Mouse (Mus musculus) heart, embryonic 16.5 days (tissue): Measurements from ENCODE around the gene Sez6l. TPM values are rescaled to one million over a fixed set of nuclear protein-coding genes. Genes with fewer than 3 reads are reported as not detected.

Experiments
- ATAC-seq: fragments of 200-750 bp; cut with Nextera tagmentation; replicated peaks from 2 replicates; pipeline ENCODE4 v1.8.0; 2017; ENCODE audit warnings: moderate number of reproducible peaks; ENCODE audit not compliant: insufficient read depth, low FRiP score; ENCODE audit errors: extremely low read depth
- H3K27ac ChIP-seq: fragments of 300-500 bp; sonication (generic); 2 replicates; pipeline ENCODE4 v1.5.1; 2014; ENCODE audit warnings: mild to moderate bottlenecking, low read length, control low read depth, moderate library complexity
- H3K27me3 ChIP-seq: fragments of 300-500 bp; sonication (generic); 2 replicates; pipeline ENCODE4 v1.6.1; 2014; ENCODE audit warnings: low read length, mixed read lengths; ENCODE audit not compliant: control insufficient read depth, insufficient read depth
- H3K36me3 ChIP-seq: fragments of 300-500 bp; sonication (generic); 2 replicates; pipeline ENCODE4 v1.6.1; 2014; ENCODE audit not compliant: control insufficient read depth, insufficient read depth
- H3K4me1 ChIP-seq: fragments of 300-500 bp; sonication (generic); 2 replicates; pipeline ENCODE4 v1.6.1; 2014; ENCODE audit warnings: low read length, mixed read lengths; ENCODE audit not compliant: control insufficient read depth, insufficient read depth
- H3K4me2 ChIP-seq: fragments of 300-500 bp; sonication (generic); 2 replicates; pipeline ENCODE4 v1.6.1; 2014; ENCODE audit warnings: low read depth, mild to moderate bottlenecking, control low read depth, low read length
- H3K4me3 ChIP-seq: fragments of 300-500 bp; sonication (generic); 2 replicates; pipeline ENCODE4 v1.5.1; 2014; ENCODE audit warnings: mild to moderate bottlenecking, control low read depth, low read length
- H3K9ac ChIP-seq: fragments of 300-500 bp; sonication (generic); 2 replicates; pipeline ENCODE4 v1.6.1; 2014; ENCODE audit warnings: low read length, control low read depth
- H3K9me3 ChIP-seq: fragments of 300-500 bp; sonication (generic); replicated peaks from 2 replicates; pipeline ENCODE4 v1.6.1; 2016; ENCODE audit warnings: low read length; ENCODE audit not compliant: control insufficient read depth
- WGBS: fragments of 180-500 bp; shearing (Covaris S2); extraction: QIAGEN DNeasy Blood & Tissue Kit; methylation state at CpG from one replicate; pipeline ENCODE4 v1.1.7; 2014; 5-methylcytosine and 5-hydroxymethylcytosine counted together
- polyA plus RNA-seq: library from polyadenylated mRNA; unstranded; fragments of >200 nt; fragmentation: Nextera tagmentation; extraction: Ambion mirVana; gene quantifications from 2 replicates; pipeline ENCODE4 v1.2.1, GENCODE M21; 2015

Gene Sez6l
- polyA plus RNA-seq, result 0.34 and 0.39 TPM in 2 replicates

DNA sequence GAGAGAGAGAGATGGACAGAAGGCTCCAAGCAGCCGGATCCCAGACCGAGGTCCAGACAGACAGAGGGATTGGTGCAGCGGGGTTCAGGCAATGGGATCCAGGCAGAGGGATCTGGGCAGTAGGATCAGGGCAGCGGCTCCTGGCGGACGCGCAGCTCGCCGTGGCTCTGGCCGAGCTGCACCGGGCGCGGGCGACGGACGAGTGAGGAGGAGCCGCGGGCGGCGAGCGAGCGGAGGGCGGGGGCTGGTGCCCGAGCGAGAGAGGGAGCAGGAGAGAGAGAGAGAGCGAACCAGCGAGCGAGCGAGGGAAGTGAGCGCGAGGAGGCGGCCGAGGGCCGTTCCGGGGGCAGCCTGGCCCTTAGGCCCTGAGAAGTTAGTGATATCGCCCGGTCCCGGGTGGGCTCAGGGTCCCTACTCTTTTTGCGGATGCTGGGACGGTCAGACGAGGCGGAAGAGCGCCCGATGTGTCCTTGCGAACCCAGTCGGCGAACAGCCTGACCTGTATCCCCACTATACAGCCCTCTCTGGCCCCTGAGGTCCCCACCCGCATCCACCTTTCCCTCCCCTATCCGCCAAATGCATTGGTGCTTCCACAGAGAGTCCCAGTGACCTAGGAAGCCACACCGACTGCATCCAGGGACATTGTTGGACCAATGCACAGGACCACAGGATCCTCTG lies at the start of gene Sez6l:
Sez6l (minus strand) TSS at position 193 of the 678 bp plus-strand sequence.
- Histone ChIP-seq H3K4me2 (peak within 1 kb of the TSS; percentile 57), H3K36me3 (no peaks in the 10 kb centered on the region), H3K4me3 (peak within 1 kb of the TSS; percentile 39), H3K4me1 (peaks cover 5% of the 10 kb centered on the region), H3K27me3 (peaks cover 88% of the 10 kb centered on the region), H3K9me3 (no peaks in the 10 kb centered on the region), H3K9ac (peak within 1 kb of the TSS; percentile 20; the same call in 1 of the 2 replicates), H3K27ac (no peak within 1 kb of the TSS)
- WGBS, result 2% methylated on average over 47 of the region's 50 CpGs
- ATAC-seq, result no peak; the same call in 1 of the 2 replicates

GRCm38 (mm10) chr5:112625555-112626160 lies 48.7 kb upstream of the Sez6l start:
- no peak for ATAC-seq
- 37% methylated on average over 31 of the region's 31 CpGs for WGBS

GRCm38 (mm10) chr5:112622946-112623345 lies 46.0 kb upstream of the Sez6l start:
- H3K27me3 ChIP-seq, result peaks cover 58% of the 10 kb centered on the region
- WGBS, result 27% methylated on average over 2 of the region's 2 CpGs
- H3K4me2 ChIP-seq, result no peak overlapping the region

More at GRCm38 (mm10) chr5:112625555-112626160, 48.7 kb upstream of the Sez6l start:
- no peaks in the 10 kb centered on the region for H3K4me1 ChIP-seq
- H3K9me3 ChIP-seq, result no peaks in the 10 kb centered on the region
- peak overlapping the region; percentile 9; the same call in 1 of the 2 replicates for H3K4me3 ChIP-seq
- no peak overlapping the region for H3K27ac ChIP-seq
- H3K9ac ChIP-seq, result no peak overlapping the region
- no peaks in the 10 kb centered on the region for H3K36me3 ChIP-seq
- peaks cover 47% of the 10 kb centered on the region for H3K27me3 ChIP-seq
- peak overlapping the region; percentile 24 for H3K4me2 ChIP-seq

DNA sequence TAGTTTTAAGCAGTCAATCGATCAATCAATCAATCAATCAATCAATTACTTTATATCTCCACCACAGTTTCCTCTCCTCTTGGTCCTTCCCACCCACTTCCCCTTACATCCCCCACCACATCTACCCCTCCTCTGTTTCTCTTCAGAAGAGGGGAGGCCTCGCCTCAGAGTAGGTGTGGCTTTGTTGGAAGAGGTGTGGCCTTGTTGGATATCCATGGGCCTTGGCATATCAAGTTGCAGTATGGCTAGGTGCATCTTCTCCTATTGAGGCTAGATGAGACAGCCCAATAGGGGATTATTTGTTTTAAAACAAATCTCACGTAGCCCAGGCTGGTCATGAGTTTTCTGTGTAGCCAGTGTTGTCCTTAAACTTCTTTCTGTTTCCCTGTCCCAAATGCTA lies 43.3 kb upstream of the Sez6l start:
- no peaks in the 10 kb centered on the region for H3K4me1 ChIP-seq
- 47% methylated on average over 3 of the region's 3 CpGs for WGBS
- no peak overlapping the region for H3K4me3 ChIP-seq
- no peaks in the 10 kb centered on the region for H3K36me3 ChIP-seq
- no peak overlapping the region for H3K9ac ChIP-seq
- no peak overlapping the region for H3K4me2 ChIP-seq
- H3K27ac ChIP-seq, result no peak overlapping the region
- peaks cover 50% of the 10 kb centered on the region for H3K27me3 ChIP-seq
- no peak for ATAC-seq
- H3K9me3 ChIP-seq, result no peaks in the 10 kb centered on the region

More at GRCm38 (mm10) chr5:112622946-112623345, 46.0 kb upstream of the Sez6l start:
- no peak for ATAC-seq
- Histone ChIP-seq H3K4me3 (no peak overlapping the region), H3K27ac (no peak overlapping the region), H3K4me1 (no peaks in the 10 kb centered on the region), H3K9me3 (no peaks in the 10 kb centered on the region), H3K9ac (no peak overlapping the region), H3K36me3 (no peaks in the 10 kb centered on the region)

GRCm38 (mm10) chr5:112619344-112619743 lies 42.4 kb upstream of the Sez6l start:
- Histone ChIP-seq H3K4me2 (no peak overlapping the region), H3K4me3 (no peak overlapping the region), H3K9me3 (no peaks in the 10 kb centered on the region), H3K27ac (no peak overlapping the region), H3K27me3 (peaks cover 50% of the 10 kb centered on the region), H3K9ac (no peak overlapping the region), H3K4me1 (no peaks in the 10 kb centered on the region), H3K36me3 (no peaks in the 10 kb centered on the region)
- ATAC-seq, result no peak
- 72% methylated on average over 3 of the region's 3 CpGs for WGBS

DNA sequence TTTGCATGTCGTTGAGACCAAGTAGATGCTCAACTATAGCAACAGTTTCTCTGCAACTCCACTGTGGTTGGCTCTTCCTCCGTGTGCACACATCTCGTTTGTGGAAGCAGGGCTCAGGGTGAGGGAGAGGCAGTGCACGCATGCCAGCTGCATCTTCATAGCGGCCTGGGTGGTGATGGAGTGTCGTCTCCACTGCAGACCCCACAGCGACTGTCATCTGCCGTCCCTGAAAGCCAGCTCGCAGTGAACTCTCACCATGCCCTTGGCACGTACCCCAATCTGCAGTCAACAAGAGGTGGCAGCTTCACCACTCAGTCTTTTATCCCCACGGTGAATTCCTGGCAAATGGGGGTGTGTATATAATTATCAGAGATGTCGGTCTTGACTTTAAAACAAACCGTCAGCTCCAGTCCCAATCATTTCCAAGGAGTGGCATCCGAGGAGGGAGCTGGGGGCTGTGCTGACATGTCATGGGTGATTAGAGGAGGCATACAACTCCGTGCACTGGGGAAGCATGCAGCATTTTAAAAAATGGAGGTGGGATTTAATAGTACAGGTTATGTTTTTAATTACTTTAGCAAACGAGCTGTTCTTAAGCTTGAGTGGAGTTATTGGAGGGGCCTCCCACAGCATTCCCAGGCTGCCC lies 40.7 kb upstream of the Sez6l start:
- Histone ChIP-seq H3K9me3 (no peaks in the 10 kb centered on the region), H3K4me3 (no peak overlapping the region), H3K36me3 (no peaks in the 10 kb centered on the region), H3K27me3 (peaks cover 39% of the 10 kb centered on the region), H3K27ac (no peak overlapping the region), H3K4me2 (no peak overlapping the region), H3K9ac (no peak overlapping the region), H3K4me1 (no peaks in the 10 kb centered on the region)
- WGBS, result 68% methylated on average over 16 of the region's 16 CpGs
- ATAC-seq, result no peak

GRCm38 (mm10) chr5:112615946-112616617 lies 39.1 kb upstream of the Sez6l start:
- 85% methylated on average over 7 of the region's 7 CpGs for WGBS
- no peak overlapping the region for H3K4me2 ChIP-seq
- peaks cover 28% of the 10 kb centered on the region for H3K27me3 ChIP-seq
- no peaks in the 10 kb centered on the region for H3K9me3 ChIP-seq
- H3K4me3 ChIP-seq, result no peak overlapping the region
- H3K36me3 ChIP-seq, result no peaks in the 10 kb centered on the region
- ATAC-seq, result no peak
- no peak overlapping the region for H3K27ac ChIP-seq
- H3K9ac ChIP-seq, result no peak overlapping the region
- H3K4me1 ChIP-seq, result no peaks in the 10 kb centered on the region

GRCm38 (mm10) chr5:112607867-112608516 lies 31.0 kb upstream of the Sez6l start:
- no peak for ATAC-seq
- H3K9ac ChIP-seq, result no peak overlapping the region
- H3K36me3 ChIP-seq, result no peaks in the 10 kb centered on the region
- H3K27me3 ChIP-seq, result peaks cover 9% of the 10 kb centered on the region; the same call in 1 of the 2 replicates
- 33% methylated on average over 9 of the region's 9 CpGs for WGBS
- no peak overlapping the region for H3K4me3 ChIP-seq
- no peak overlapping the region for H3K4me2 ChIP-seq
- H3K4me1 ChIP-seq, result no peaks in the 10 kb centered on the region
- H3K9me3 ChIP-seq, result no peaks in the 10 kb centered on the region
- no peak overlapping the region for H3K27ac ChIP-seq
